Mouse (Mus musculus) hindbrain, embryonic 12.5 days (tissue): ENCODE results near the gene Gpr137c. TPM values are rescaled to one million over a fixed set of nuclear protein-coding genes. Genes with fewer than 3 reads are reported as not detected.

Experiments used
- ATAC-seq: fragments of 200-750 bp; cut with Nextera tagmentation; 2 replicates; pipeline ENCODE4 v1.8.0; 2017; ENCODE audit warnings: moderate TSS enrichment; ENCODE audit not compliant: low FRiP score
- H3K27ac ChIP-seq: fragments of 300-500 bp; sonication (generic); 2 replicates; pipeline ENCODE4 v1.5.1; 2016; ENCODE audit warnings: mild to moderate bottlenecking
- H3K27me3 ChIP-seq: fragments of 300-500 bp; sonication (generic); 2 replicates; pipeline ENCODE4 v1.6.1; 2016; ENCODE audit warnings: mild to moderate bottlenecking
- H3K36me3 ChIP-seq: fragments of 300-500 bp; sonication (generic); 2 replicates; pipeline ENCODE4 v1.6.1; 2016; ENCODE audit warnings: mild to moderate bottlenecking
- H3K4me1 ChIP-seq: fragments of 300-500 bp; sonication (generic); 2 replicates; pipeline ENCODE4 v1.6.1; 2016
- H3K4me2 ChIP-seq: fragments of 300-500 bp; sonication (generic); replicated peaks from 2 replicates; pipeline ENCODE4 v1.6.1; 2016; ENCODE audit warnings: mild to moderate bottlenecking
- H3K4me3 ChIP-seq: fragments of 300-500 bp; sonication (generic); 2 replicates; pipeline ENCODE4 v1.5.1; 2016; ENCODE audit warnings: mild to moderate bottlenecking
- H3K9ac ChIP-seq: fragments of 300-500 bp; sonication (generic); 2 replicates; pipeline ENCODE4 v1.6.1; 2016; ENCODE audit warnings: mild to moderate bottlenecking, moderate library complexity
- H3K9me3 ChIP-seq: fragments of 300-500 bp; sonication (generic); replicated peaks from 2 replicates; pipeline ENCODE4 v1.6.1; 2016; ENCODE audit warnings: mild to moderate bottlenecking
- WGBS: fragments of 180-500 bp; shearing (Covaris S2); methylation state at CpG from one replicate; pipeline ENCODE4 v1.1.7; 2016; 5-methylcytosine and 5-hydroxymethylcytosine counted together
- polyA plus RNA-seq: library from polyadenylated mRNA; unstranded; fragments of >200 nt; fragmentation: Nextera tagmentation; extraction: Ambion mirVana; gene quantifications from 2 replicates; pipeline ENCODE4 v1.2.1, GENCODE M21; 2016

Gene Gpr137c
- polyA plus RNA-seq, 1 experiment from 2014 or later = 12.1 TPM

GRCm38 (mm10) chr14:45220090-45220956, 806 bp downstream of the Gpr137c start, which contains the start of gene Txndc16:
TSS of gene Txndc16 (minus strand) at chr14:45220328.
- ATAC-seq = peak; percentile 61
- WGBS = under 1% methylated on average over 57 of the region's 59 CpGs

GRCm38 (mm10) chr14:45220957-45221630, 1.6 kb downstream of the Gpr137c start:
- H3K27ac ChIP-seq = peak overlapping the region; percentile 96
- no peaks in the 10 kb centered on the region for H3K36me3 ChIP-seq
- H3K4me2 ChIP-seq = peak overlapping the region; percentile 77
- H3K4me1 ChIP-seq = peaks cover 17% of the 10 kb centered on the region
- peak overlapping the region; percentile 74 for H3K4me3 ChIP-seq
- H3K9me3 ChIP-seq = no peaks in the 10 kb centered on the region
- WGBS = 9% methylated on average over 11 of the region's 11 CpGs
- peak; percentile 1; the same call in 1 of the 2 replicates for ATAC-seq
- H3K27me3 ChIP-seq = no peaks in the 10 kb centered on the region
- H3K9ac ChIP-seq = peak overlapping the region; percentile 95

More at GRCm38 (mm10) chr14:45220090-45220956, 806 bp downstream of the Gpr137c start, which contains the start of gene Txndc16:
- Histone ChIP-seq H3K27ac (peak within 1 kb of the TSS; percentile 96), H3K27me3 (no peaks in the 10 kb centered on the region), H3K4me1 (peaks cover 17% of the 10 kb centered on the region), H3K4me2 (peak within 1 kb of the TSS; percentile 77), H3K9ac (peak within 1 kb of the TSS; percentile 95), H3K4me3 (peak within 1 kb of the TSS; percentile 74), H3K9me3 (no peaks in the 10 kb centered on the region), H3K36me3 (no peaks in the 10 kb centered on the region)

- H3K4me2 ChIP-seq = no peak overlapping the region
- no peaks in the 10 kb centered on the region for H3K27me3 ChIP-seq
- no peak overlapping the region for H3K4me3 ChIP-seq
- no peaks in the 10 kb centered on the region for H3K36me3 ChIP-seq
- no peak overlapping the region for H3K27ac ChIP-seq
- WGBS = 82% methylated on average over 2 of the region's 2 CpGs
- H3K9me3 ChIP-seq = no peaks in the 10 kb centered on the region
- H3K9ac ChIP-seq = no peak overlapping the region
- H3K4me1 ChIP-seq = no peaks in the 10 kb centered on the region
- ATAC-seq = no peak
Observed at GRCm38 (mm10) chr14:45239042-45239441, 19.5 kb downstream of the Gpr137c start.

- no peaks in the 10 kb centered on the region for H3K9me3 ChIP-seq
- H3K27ac ChIP-seq = no peak overlapping the region
- no peaks in the 10 kb centered on the region for H3K4me1 ChIP-seq
- ATAC-seq = no peak; the same call in 1 of the 2 replicates
- no peaks in the 10 kb centered on the region for H3K27me3 ChIP-seq
- H3K9ac ChIP-seq = no peak overlapping the region
- H3K4me2 ChIP-seq = no peak overlapping the region
- WGBS = 64% methylated on average over 1 of the region's 1 CpGs
- H3K36me3 ChIP-seq = no peaks in the 10 kb centered on the region
- no peak overlapping the region for H3K4me3 ChIP-seq
Observed at GRCm38 (mm10) chr14:45241613-45242012, 22.1 kb downstream of the Gpr137c start.

GRCm38 (mm10) chr14:45251548-45252076, 32.1 kb downstream of the Gpr137c start:
- 88% methylated on average over 4 of the region's 4 CpGs for WGBS
- Histone ChIP-seq H3K4me3 (no peak overlapping the region), H3K4me1 (no peaks in the 10 kb centered on the region), H3K36me3 (peaks cover 15% of the 10 kb centered on the region; the same call in 1 of the 2 replicates), H3K9ac (no peak overlapping the region), H3K27ac (no peak overlapping the region), H3K27me3 (no peaks in the 10 kb centered on the region), H3K9me3 (no peaks in the 10 kb centered on the region), H3K4me2 (no peak overlapping the region)
- no peak for ATAC-seq

GRCm38 (mm10) chr14:45263831-45264592, 44.5 kb downstream of the Gpr137c start:
- Histone ChIP-seq H3K4me2 (no peak overlapping the region), H3K4me3 (no peak overlapping the region), H3K9me3 (no peaks in the 10 kb centered on the region), H3K27ac (no peak overlapping the region), H3K27me3 (no peaks in the 10 kb centered on the region), H3K9ac (no peak overlapping the region), H3K36me3 (peaks cover 21% of the 10 kb centered on the region), H3K4me1 (no peaks in the 10 kb centered on the region)
- ATAC-seq = no peak
- WGBS = 89% methylated on average over 3 of the region's 3 CpGs

- Histone ChIP-seq H3K4me3 (no peak overlapping the region), H3K27me3 (no peaks in the 10 kb centered on the region), H3K9me3 (no peaks in the 10 kb centered on the region), H3K4me2 (no peak overlapping the region), H3K9ac (no peak overlapping the region), H3K27ac (no peak overlapping the region), H3K4me1 (no peaks in the 10 kb centered on the region), H3K36me3 (peaks cover 15% of the 10 kb centered on the region; the same call in 1 of the 2 replicates)
- 85% methylated on average over 6 of the region's 6 CpGs for WGBS
- ATAC-seq = no peak
Observed at GRCm38 (mm10) chr14:45275816-45276215, 56.3 kb downstream of the Gpr137c start.

- Histone ChIP-seq H3K27me3 (no peaks in the 10 kb centered on the region), H3K4me2 (no peak overlapping the region), H3K36me3 (peaks cover 23% of the 10 kb centered on the region), H3K4me3 (no peak overlapping the region), H3K9ac (no peak overlapping the region), H3K27ac (no peak overlapping the region), H3K4me1 (no peaks in the 10 kb centered on the region), H3K9me3 (no peaks in the 10 kb centered on the region)
- WGBS = 91% methylated on average over 3 of the region's 3 CpGs
- ATAC-seq = no peak
Observed at GRCm38 (mm10) chr14:45282066-45282465, 62.5 kb downstream of the Gpr137c start.

GRCm38 (mm10) chr14:45291608-45292007, 72.1 kb downstream of the Gpr137c start:
- H3K36me3 ChIP-seq = peaks cover 19% of the 10 kb centered on the region
- H3K9ac ChIP-seq = no peak overlapping the region
- no peak overlapping the region for H3K4me2 ChIP-seq
- H3K27me3 ChIP-seq = no peaks in the 10 kb centered on the region
- no peak overlapping the region for H3K27ac ChIP-seq
- 75% methylated on average over 4 of the region's 4 CpGs for WGBS
- no peak overlapping the region for H3K4me3 ChIP-seq
- no peaks in the 10 kb centered on the region for H3K4me1 ChIP-seq
- no peaks in the 10 kb centered on the region for H3K9me3 ChIP-seq
- ATAC-seq = no peak

GRCm38 (mm10) chr14:45303939-45304338, 84.4 kb downstream of the Gpr137c start:
- H3K27me3 ChIP-seq = peaks cover 4% of the 10 kb centered on the region; the same call in 1 of the 2 replicates
- H3K9ac ChIP-seq = no peak overlapping the region
- H3K4me3 ChIP-seq = no peak overlapping the region
- ATAC-seq = peak; percentile 84
- H3K27ac ChIP-seq = no peak overlapping the region
- no peaks in the 10 kb centered on the region for H3K9me3 ChIP-seq
- H3K36me3 ChIP-seq = peaks cover 17% of the 10 kb centered on the region
- 38% methylated on average over 4 of the region's 4 CpGs for WGBS
- no peaks in the 10 kb centered on the region for H3K4me1 ChIP-seq
- H3K4me2 ChIP-seq = no peak overlapping the region

- Histone ChIP-seq H3K36me3 (peaks cover 13% of the 10 kb centered on the region), H3K9ac (no peak overlapping the region), H3K9me3 (no peaks in the 10 kb centered on the region), H3K4me2 (no peak overlapping the region), H3K27ac (no peak overlapping the region), H3K4me1 (no peaks in the 10 kb centered on the region), H3K27me3 (peaks cover 4% of the 10 kb centered on the region; the same call in 1 of the 2 replicates), H3K4me3 (no peak overlapping the region)
- 63% methylated on average over 4 of the region's 4 CpGs for WGBS
- peak; percentile 68; the same call in 1 of the 2 replicates for ATAC-seq
Observed at GRCm38 (mm10) chr14:45304389-45304788, 84.9 kb downstream of the Gpr137c start.
